Mouse (Mus musculus) stomach, postnatal 0 days (tissue): ENCODE results near the gene Usb1. TPM values are rescaled to one million over a fixed set of nuclear protein-coding genes. Genes with fewer than 3 reads are reported as not detected.
A peak's percentile ranks its signal among the peaks of the same experiment; 100 is the strongest.

Experiments used
- ATAC-seq: fragments of 200-750 bp; cut with Nextera tagmentation; 2 replicates; pipeline ENCODE4 v1.8.0; 2017; ENCODE audit not compliant: low FRiP score, low TSS enrichment
- DNase-seq: peaks from one replicate; pipeline ENCODE4 v3.0.0-alpha.2; 2016; ENCODE audit warnings: low spot score
- H3K27ac ChIP-seq: fragments of 300-500 bp; sonication (generic); replicated peaks from 2 replicates; pipeline ENCODE4 v1.5.1; 2014; ENCODE audit warnings: mild to moderate bottlenecking, control low read depth
- H3K27me3 ChIP-seq: fragments of 300-500 bp; sonication (generic); 2 replicates; pipeline ENCODE4 v1.6.1; 2014; ENCODE audit warnings: low read length; ENCODE audit not compliant: control insufficient read depth, insufficient read depth
- H3K36me3 ChIP-seq: fragments of 300-500 bp; sonication (generic); 2 replicates; pipeline ENCODE4 v1.6.1; 2014; ENCODE audit warnings: low read length, mixed read lengths; ENCODE audit not compliant: control insufficient read depth, insufficient read depth
- H3K4me1 ChIP-seq: fragments of 300-500 bp; sonication (generic); replicated peaks from 2 replicates; pipeline ENCODE4 v1.6.1; 2014; ENCODE audit warnings: antibody characterized with exemption; ENCODE audit not compliant: control insufficient read depth, insufficient read depth
- H3K4me2 ChIP-seq: fragments of 300-500 bp; sonication (generic); replicated peaks from 2 replicates; pipeline ENCODE4 v1.6.1; 2014; ENCODE audit warnings: low read depth, mild to moderate bottlenecking, control low read depth, moderate library complexity
- H3K4me3 ChIP-seq: fragments of 300-500 bp; sonication (generic); 2 replicates; pipeline ENCODE4 v1.5.1; 2014; ENCODE audit warnings: low read depth, low read length, control low read depth
- H3K9ac ChIP-seq: fragments of 300-500 bp; sonication (generic); 2 replicates; pipeline ENCODE4 v1.6.1; 2014; ENCODE audit warnings: mild to moderate bottlenecking, low read length, control low read depth, mixed read lengths
- H3K9me3 ChIP-seq: fragments of 300-500 bp; sonication (generic); 2 replicates; pipeline ENCODE4 v1.6.1; 2016; ENCODE audit warnings: low read length; ENCODE audit not compliant: control insufficient read depth
- CTCF ChIP-seq: IDR thresholded peaks from 2 replicates; pipeline ENCODE4 v1.5.1; 2016; ENCODE audit warnings: antibody characterized with exemption, low read depth, mild to moderate bottlenecking, moderate library complexity
- EP300 ChIP-seq: optimal IDR thresholded peaks from 2 replicates; pipeline ENCODE3; 2016; ENCODE audit warnings: antibody characterized with exemption
- WGBS: fragments of 180-500 bp; shearing (Covaris S2); extraction: QIAGEN DNeasy Blood & Tissue Kit; methylation state at CpG from one replicate; pipeline ENCODE4 v1.1.7; 2014; 5-methylcytosine and 5-hydroxymethylcytosine counted together
- polyA plus RNA-seq: library from polyadenylated mRNA; unstranded; fragments of >200 nt; fragmentation: Nextera tagmentation; extraction: Ambion mirVana; gene quantifications from 2 replicates; pipeline ENCODE4 v1.2.1, GENCODE M21; 2015

Usb1 gene
- polyA plus RNA-seq, 1 experiment from 2014 or later, result 21.5 TPM

GRCm38 (mm10) chr8:95330367-95330766 lies 1.7 kb upstream of the Usb1 start:
- H3K36me3 ChIP-seq, result peaks cover 27% of the 10 kb centered on the region
- peak overlapping the region; percentile 83 for H3K4me3 ChIP-seq
- DNase-seq (no peak), ATAC-seq (no peak)
- no peaks in the 10 kb centered on the region for H3K27me3 ChIP-seq
- H3K4me2 ChIP-seq, result peak overlapping the region; percentile 80
- H3K27ac ChIP-seq, result no peak overlapping the region
- no peaks in the 10 kb centered on the region for H3K9me3 ChIP-seq
- TF ChIP-seq CTCF (no peak), EP300 (no peak)
- peak overlapping the region; percentile 93; the same call in 1 of the 2 replicates for H3K9ac ChIP-seq
- 0 out of 2 replicates have a peak, but pooled peaks cover 5% of the 10 kb centered on the region for H3K4me1 ChIP-seq
- WGBS, result 38% methylated on average over 1 of the region's 1 CpGs

GRCm38 (mm10) chr8:95331156-95331719 lies 846 bp upstream of the Usb1 start:
- Histone ChIP-seq H3K9me3 (no peaks in the 10 kb centered on the region), H3K27ac (peak overlapping the region; percentile 97), H3K4me3 (peak overlapping the region; percentile 83), H3K36me3 (peaks cover 24% of the 10 kb centered on the region), H3K9ac (peak overlapping the region; percentile 93), H3K4me1 (0 out of 2 replicates have a peak, but pooled peaks cover 5% of the 10 kb centered on the region), H3K4me2 (peak overlapping the region; percentile 80), H3K27me3 (no peaks in the 10 kb centered on the region)
- TF ChIP-seq EP300 (no peak), CTCF (peak; percentile 10; the same call in 1 of the 2 replicates)
- ATAC-seq (peak; percentile 45), DNase-seq (no peak)
- WGBS, result 0% methylated on average over 35 of the region's 38 CpGs

- no peaks in the 10 kb centered on the region for H3K27me3 ChIP-seq
- peak overlapping the region; percentile 80 for H3K4me2 ChIP-seq
- peak overlapping the region; percentile 93 for H3K9ac ChIP-seq
- 14% methylated on average over 21 of the region's 21 CpGs for WGBS
- peak overlapping the region; percentile 97 for H3K27ac ChIP-seq
- H3K9me3 ChIP-seq, result no peaks in the 10 kb centered on the region
- peaks cover 17% of the 10 kb centered on the region for H3K36me3 ChIP-seq
- 0 out of 2 replicates have a peak, but pooled peaks cover 5% of the 10 kb centered on the region for H3K4me1 ChIP-seq
- ATAC-seq (no peak; the same call in 1 of the 2 replicates), DNase-seq (peak; percentile 11)
- peak overlapping the region; percentile 83 for H3K4me3 ChIP-seq
- TF ChIP-seq CTCF (no peak), EP300 (no peak)
Observed at GRCm38 (mm10) chr8:95332437-95333199, 534 bp downstream of the Usb1 start.

- WGBS, result 79% methylated on average over 1 of the region's 1 CpGs
- no peak overlapping the region for H3K4me3 ChIP-seq
- ATAC-seq, result no peak
Observed at GRCm38 (mm10) chr8:95335706-95336105, 3.6 kb downstream of the Usb1 start.

GRCm38 (mm10) chr8:95336363-95336762 lies 4.3 kb downstream of the Usb1 start:
- no peak overlapping the region for H3K9ac ChIP-seq
- H3K4me2 ChIP-seq, result no peak overlapping the region
- no peak overlapping the region for H3K27ac ChIP-seq
- TF ChIP-seq EP300 (no peak), CTCF (no peak)
- ATAC-seq (no peak), DNase-seq (no peak)
- no peaks in the 10 kb centered on the region for H3K9me3 ChIP-seq
- H3K4me1 ChIP-seq, result 0 out of 2 replicates have a peak, but pooled peaks cover 2% of the 10 kb centered on the region
- peaks cover 6% of the 10 kb centered on the region; the same call in 1 of the 2 replicates for H3K36me3 ChIP-seq
- H3K4me3 ChIP-seq, result no peak overlapping the region
- H3K27me3 ChIP-seq, result no peaks in the 10 kb centered on the region

More at GRCm38 (mm10) chr8:95335706-95336105, 3.6 kb downstream of the Usb1 start:
- no peak overlapping the region for H3K9ac ChIP-seq
- H3K27me3 ChIP-seq, result no peaks in the 10 kb centered on the region
- H3K9me3 ChIP-seq, result no peaks in the 10 kb centered on the region
- TF ChIP-seq CTCF, result no peak
- TF ChIP-seq EP300, result no peak
- no peak overlapping the region for H3K4me2 ChIP-seq
- H3K4me1 ChIP-seq, result 0 out of 2 replicates have a peak, but pooled peaks cover 4% of the 10 kb centered on the region
- DNase-seq, result no peak
- no peak overlapping the region for H3K27ac ChIP-seq
- H3K36me3 ChIP-seq, result peaks cover 4% of the 10 kb centered on the region; the same call in 1 of the 2 replicates

GRCm38 (mm10) chr8:95341721-95342120 lies 9.6 kb downstream of the Usb1 start:
- Histone ChIP-seq H3K9ac (no peak overlapping the region), H3K9me3 (no peaks in the 10 kb centered on the region), H3K4me2 (no peak overlapping the region), H3K27me3 (no peaks in the 10 kb centered on the region), H3K27ac (no peak overlapping the region; the same call in 1 of the 2 replicates), H3K4me3 (no peak overlapping the region), H3K36me3 (peaks cover 6% of the 10 kb centered on the region; the same call in 1 of the 2 replicates), H3K4me1 (no peaks in the 10 kb centered on the region)
- peak; percentile 78 for ATAC-seq
- no peak for TF ChIP-seq CTCF
- no peak for TF ChIP-seq EP300
- 46% methylated on average over 5 of the region's 5 CpGs for WGBS
- peak; percentile 55 for DNase-seq
